Mouse (Mus musculus): ENCODE measurements around the gene Aldh1l1. TPM values are rescaled to one million over a fixed set of nuclear protein-coding genes. Genes with fewer than 3 reads are reported as not detected.

The Aldh1l1 gene
- polyA plus RNA-seq (2015; fragmentation: Nextera tagmentation; extraction: Ambion mirVana), result 89.0 and 101 TPM in 2 replicates

DNA sequence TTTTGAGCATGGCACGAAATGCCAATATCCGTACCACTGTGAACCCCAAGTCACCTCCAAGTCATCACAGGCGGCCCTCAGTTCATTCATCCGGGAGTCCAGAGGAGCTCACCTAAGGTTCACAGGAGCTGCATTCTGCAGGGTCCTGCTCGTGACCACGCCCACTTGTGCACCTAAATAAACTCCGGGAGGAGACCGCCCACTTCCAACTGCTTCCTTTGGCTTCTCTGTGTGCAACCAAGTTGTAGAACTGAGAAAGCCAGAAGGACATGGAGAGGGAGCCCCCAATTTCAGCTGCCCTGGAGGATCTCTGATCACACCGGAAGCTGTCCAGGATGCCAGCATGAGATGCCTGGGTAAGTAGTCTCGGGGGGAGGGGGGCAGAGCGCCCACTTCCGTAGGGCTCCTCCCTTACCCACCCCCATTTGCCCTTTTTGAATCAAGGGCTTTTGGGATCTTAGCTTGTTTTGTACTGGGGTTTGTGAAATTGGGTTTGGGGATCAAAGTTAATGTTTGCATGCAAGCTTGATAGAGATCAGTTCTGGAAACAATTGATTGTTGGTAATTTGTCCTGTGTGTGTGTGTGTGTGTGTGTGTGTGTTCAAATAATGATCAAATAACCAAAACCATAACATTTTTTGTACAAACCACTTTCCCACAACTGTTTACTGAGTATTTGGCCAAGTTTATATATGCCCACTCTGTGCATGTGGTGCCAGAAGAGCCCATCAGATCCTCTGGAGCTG lies at the start of gene Aldh1l1:
Gene Aldh1l1, plus strand, starts transcription at position 252 of the 746 bp plus-strand sequence.
- H3K4me3 ChIP-seq (ENCODE audit: low read length), result no peak within 1 kb of the TSS
- 84% methylated on average over 12 of the region's 12 CpGs for WGBS
- ATAC-seq, result no peak
- H3K36me3 ChIP-seq (ENCODE audit: control insufficient read depth, insufficient read depth, low read length), result no peaks in the 10 kb centered on the region
- no peak within 1 kb of the TSS for H3K27ac ChIP-seq (ENCODE audit: low read depth, low read length)
- H3K9me3 ChIP-seq (ENCODE audit: control insufficient read depth, low read length), result no peaks in the 10 kb centered on the region
- H3K27me3 ChIP-seq (replicated peaks; ENCODE audit: control insufficient read depth, insufficient read depth, low read length), result no peaks in the 10 kb centered on the region
- H3K4me1 ChIP-seq (ENCODE audit: control insufficient read depth, insufficient read depth, low read depth, low read length), result peaks cover 6% of the 10 kb centered on the region
- H3K4me2 ChIP-seq (ENCODE audit: low read length), result no peak within 1 kb of the TSS
- no peak within 1 kb of the TSS for H3K9ac ChIP-seq (ENCODE audit: low read depth, low read length)

DNA sequence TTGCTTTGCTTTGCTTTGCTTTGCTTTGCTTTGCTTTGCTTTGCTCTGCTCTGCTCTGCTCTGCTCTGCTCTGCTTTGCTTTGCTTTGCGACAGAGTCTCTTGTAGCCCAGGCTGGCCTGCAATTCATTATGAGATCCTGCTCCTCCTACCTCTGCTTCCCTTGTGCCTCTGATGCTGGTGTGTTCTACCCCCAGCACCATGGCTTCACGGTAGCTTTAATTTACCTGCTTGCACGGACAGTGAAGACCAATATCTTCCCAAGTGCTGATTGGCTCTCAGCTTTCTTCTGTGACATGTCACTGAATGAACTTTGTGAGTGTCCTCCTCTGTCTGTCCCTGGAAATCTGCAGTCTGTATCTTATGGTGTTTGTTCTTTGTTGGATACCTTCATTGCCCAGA lies 49.2 kb upstream of the Aldh1l1 start:
- Histone ChIP-seq H3K4me2 (ENCODE audit: low read length) (no peak overlapping the region), H3K4me3 (ENCODE audit: low read length) (no peak overlapping the region), H3K36me3 (ENCODE audit: control insufficient read depth, insufficient read depth, low read length) (no peaks in the 10 kb centered on the region), H3K9ac (ENCODE audit: low read depth, low read length) (no peak overlapping the region), H3K9me3 (ENCODE audit: control insufficient read depth, low read length) (0 out of 2 replicates have a peak, but pooled peaks cover 4% of the 10 kb centered on the region), H3K27ac (ENCODE audit: low read depth, low read length) (no peak overlapping the region), H3K4me1 (ENCODE audit: control insufficient read depth, insufficient read depth, low read depth, low read length) (no peaks in the 10 kb centered on the region), H3K27me3 (replicated peaks; ENCODE audit: control insufficient read depth, insufficient read depth, low read length) (no peaks in the 10 kb centered on the region)
- 96% methylated on average over 3 of the region's 3 CpGs for WGBS
- ATAC-seq, result no peak

DNA sequence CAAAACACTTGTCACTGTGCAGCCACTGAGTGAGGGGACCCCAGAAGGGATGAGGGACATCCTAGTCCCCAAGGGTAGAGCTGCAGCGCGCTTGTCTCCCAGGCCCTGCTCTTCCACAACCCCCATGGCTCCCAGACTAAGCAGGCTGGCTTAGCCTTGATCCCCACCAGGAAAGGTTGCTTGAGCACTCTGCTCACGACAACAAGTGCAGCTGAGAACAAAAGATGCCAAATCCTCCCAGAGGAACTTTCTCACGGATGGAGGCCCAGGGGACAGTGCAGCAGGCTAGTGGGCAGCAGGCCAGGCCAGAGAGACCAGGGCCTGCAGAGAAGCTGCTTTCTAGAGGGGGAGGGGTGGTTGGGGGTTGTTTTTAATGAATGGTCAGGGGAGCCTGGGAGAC lies 39.3 kb upstream of the Aldh1l1 start:
- WGBS, result 17% methylated on average over 4 of the region's 4 CpGs
- ATAC-seq, result peak; percentile 94
- Histone ChIP-seq H3K4me2 (ENCODE audit: low read length) (no peak overlapping the region), H3K4me3 (ENCODE audit: low read length) (no peak overlapping the region), H3K9me3 (ENCODE audit: control insufficient read depth, low read length) (no peaks in the 10 kb centered on the region), H3K36me3 (ENCODE audit: control insufficient read depth, insufficient read depth, low read length) (no peaks in the 10 kb centered on the region), H3K27me3 (replicated peaks; ENCODE audit: control insufficient read depth, insufficient read depth, low read length) (no peaks in the 10 kb centered on the region), H3K4me1 (ENCODE audit: control insufficient read depth, insufficient read depth, low read depth, low read length) (peaks cover 4% of the 10 kb centered on the region; the same call in 1 of the 2 replicates), H3K27ac (ENCODE audit: low read depth, low read length) (peak overlapping the region; percentile 68), H3K9ac (ENCODE audit: low read depth, low read length) (no peak overlapping the region; the same call in 1 of the 2 replicates)

DNA sequence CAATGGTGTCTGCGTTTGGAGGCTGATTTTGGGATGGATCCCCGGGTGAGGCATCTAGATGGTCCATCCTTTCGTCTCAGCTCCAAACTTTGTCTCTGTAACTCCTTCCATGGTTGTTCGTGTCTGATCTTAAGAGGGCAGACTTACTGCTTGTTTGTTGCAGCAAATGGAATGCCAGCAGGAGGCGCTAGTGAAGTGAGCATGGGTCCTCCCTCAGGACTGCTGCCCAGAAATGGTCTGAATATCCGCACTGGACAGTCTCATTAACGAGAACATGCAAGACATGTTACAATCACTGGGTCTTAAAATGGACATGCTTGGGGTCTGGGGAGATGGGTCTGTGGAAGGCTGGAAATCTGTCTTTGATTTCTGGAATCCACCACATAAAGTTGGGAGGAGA lies 36.0 kb upstream of the Aldh1l1 start:
- Histone ChIP-seq H3K9me3 (ENCODE audit: control insufficient read depth, low read length) (no peaks in the 10 kb centered on the region), H3K27me3 (replicated peaks; ENCODE audit: control insufficient read depth, insufficient read depth, low read length) (no peaks in the 10 kb centered on the region), H3K36me3 (ENCODE audit: control insufficient read depth, insufficient read depth, low read length) (no peaks in the 10 kb centered on the region), H3K4me2 (ENCODE audit: low read length) (no peak overlapping the region), H3K27ac (ENCODE audit: low read depth, low read length) (no peak overlapping the region), H3K9ac (ENCODE audit: low read depth, low read length) (no peak overlapping the region), H3K4me3 (ENCODE audit: low read length) (no peak overlapping the region), H3K4me1 (ENCODE audit: control insufficient read depth, insufficient read depth, low read depth, low read length) (peaks cover 4% of the 10 kb centered on the region; the same call in 1 of the 2 replicates)
- no peak for ATAC-seq
- 33% methylated on average over 7 of the region's 7 CpGs for WGBS

DNA sequence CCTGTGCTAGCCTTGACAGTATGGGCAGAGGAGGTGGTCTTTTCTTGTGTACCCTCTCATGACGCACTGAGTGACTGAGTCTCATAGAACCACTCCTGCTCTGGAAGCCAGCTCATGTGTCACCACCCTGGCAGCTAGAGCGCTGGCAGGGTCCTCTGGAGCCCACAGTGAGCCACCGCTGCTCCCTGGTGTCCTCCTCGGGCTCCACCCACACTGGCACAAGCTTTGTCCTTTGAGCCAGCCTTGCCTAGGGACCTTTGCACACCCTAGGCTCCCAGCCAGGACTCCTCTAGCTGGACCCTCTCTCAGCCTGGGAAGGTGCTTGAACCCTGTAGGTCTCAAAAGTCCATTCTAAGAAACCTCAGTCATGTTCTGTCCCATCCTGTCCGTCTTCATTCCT lies 35.5 kb upstream of the Aldh1l1 start:
- 64% methylated on average over 5 of the region's 5 CpGs for WGBS
- Histone ChIP-seq H3K9ac (ENCODE audit: low read depth, low read length) (no peak overlapping the region), H3K9me3 (ENCODE audit: control insufficient read depth, low read length) (no peaks in the 10 kb centered on the region), H3K27ac (ENCODE audit: low read depth, low read length) (no peak overlapping the region), H3K36me3 (ENCODE audit: control insufficient read depth, insufficient read depth, low read length) (no peaks in the 10 kb centered on the region), H3K4me1 (ENCODE audit: control insufficient read depth, insufficient read depth, low read depth, low read length) (peaks cover 4% of the 10 kb centered on the region; the same call in 1 of the 2 replicates), H3K4me3 (ENCODE audit: low read length) (no peak overlapping the region), H3K27me3 (replicated peaks; ENCODE audit: control insufficient read depth, insufficient read depth, low read length) (no peaks in the 10 kb centered on the region), H3K4me2 (ENCODE audit: low read length) (no peak overlapping the region)
- peak; percentile 83 for ATAC-seq

DNA sequence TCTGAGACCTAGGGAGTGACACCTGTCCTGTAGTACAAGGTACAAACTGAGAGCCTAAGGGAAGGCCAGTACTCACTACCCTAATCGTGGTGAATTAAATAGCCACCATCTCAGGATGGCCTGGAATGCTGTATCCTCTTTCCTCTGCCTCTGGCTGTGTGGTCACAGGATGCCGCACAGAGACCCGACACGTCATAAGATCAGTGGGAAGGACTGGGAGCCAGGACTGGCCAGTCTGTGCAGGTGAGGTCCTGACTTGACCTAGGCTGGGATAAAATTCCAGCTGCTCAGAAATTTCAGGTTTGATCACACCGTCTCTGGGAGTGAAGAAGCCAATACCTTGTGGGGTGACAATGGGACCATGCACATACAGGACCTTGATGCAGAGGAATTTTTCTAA lies 34.7 kb upstream of the Aldh1l1 start:
- H3K4me2 ChIP-seq (ENCODE audit: low read length), result no peak overlapping the region
- no peaks in the 10 kb centered on the region for H3K9me3 ChIP-seq (ENCODE audit: control insufficient read depth, low read length)
- H3K9ac ChIP-seq (ENCODE audit: low read depth, low read length), result no peak overlapping the region
- 91% methylated on average over 5 of the region's 5 CpGs for WGBS
- H3K27ac ChIP-seq (ENCODE audit: low read depth, low read length), result no peak overlapping the region
- peaks cover 4% of the 10 kb centered on the region; the same call in 1 of the 2 replicates for H3K4me1 ChIP-seq (ENCODE audit: control insufficient read depth, insufficient read depth, low read depth, low read length)
- H3K36me3 ChIP-seq (ENCODE audit: control insufficient read depth, insufficient read depth, low read length), result no peaks in the 10 kb centered on the region
- no peaks in the 10 kb centered on the region for H3K27me3 ChIP-seq (replicated peaks; ENCODE audit: control insufficient read depth, insufficient read depth, low read length)
- no peak for ATAC-seq
- H3K4me3 ChIP-seq (ENCODE audit: low read length), result no peak overlapping the region

DNA sequence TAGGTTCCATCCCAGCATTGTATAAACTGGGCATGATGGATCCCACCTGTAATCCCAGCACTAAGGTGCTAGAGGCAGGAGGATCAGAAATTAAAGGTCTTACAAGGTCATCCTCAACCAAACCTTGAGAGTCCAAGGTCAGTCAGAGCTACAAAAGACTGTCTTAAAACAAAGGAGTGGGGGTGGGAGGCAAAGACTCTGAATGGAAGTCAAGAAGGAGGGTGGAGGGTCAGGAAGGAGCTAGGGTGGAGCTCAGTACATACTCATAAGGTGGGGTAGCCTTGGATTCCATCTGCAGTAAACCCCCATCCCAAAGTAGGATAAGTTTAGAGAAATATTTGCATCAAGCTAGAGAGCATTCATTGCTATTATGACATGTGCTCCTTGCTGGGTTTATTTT lies 33.6 kb upstream of the Aldh1l1 start:
- Histone ChIP-seq H3K36me3 (ENCODE audit: control insufficient read depth, insufficient read depth, low read length) (no peaks in the 10 kb centered on the region), H3K9me3 (ENCODE audit: control insufficient read depth, low read length) (no peaks in the 10 kb centered on the region), H3K9ac (ENCODE audit: low read depth, low read length) (no peak overlapping the region), H3K4me2 (ENCODE audit: low read length) (no peak overlapping the region), H3K4me3 (ENCODE audit: low read length) (no peak overlapping the region), H3K4me1 (ENCODE audit: control insufficient read depth, insufficient read depth, low read depth, low read length) (no peaks in the 10 kb centered on the region), H3K27ac (ENCODE audit: low read depth, low read length) (no peak overlapping the region), H3K27me3 (replicated peaks; ENCODE audit: control insufficient read depth, insufficient read depth, low read length) (no peaks in the 10 kb centered on the region)
- ATAC-seq, result no peak

DNA sequence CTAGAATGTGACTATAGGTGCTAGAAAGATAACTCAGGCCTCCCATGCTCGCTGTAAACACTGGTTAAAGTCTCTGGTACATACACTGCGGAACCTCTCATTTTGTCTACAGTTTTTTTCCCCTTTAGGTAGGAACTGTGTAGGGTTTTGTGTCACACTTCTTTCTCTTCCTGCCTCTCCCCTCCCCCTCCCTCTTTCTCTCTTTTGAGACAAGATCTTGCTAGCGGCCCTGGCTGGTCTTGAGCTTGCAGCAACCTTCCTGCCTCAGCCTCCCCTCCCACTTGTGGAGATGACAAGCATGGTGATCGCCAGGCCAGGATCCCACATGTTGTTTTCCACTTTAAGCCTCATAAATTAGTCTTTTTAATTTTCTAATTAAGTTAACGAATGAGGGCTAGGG lies 32.5 kb upstream of the Aldh1l1 start:
- Histone ChIP-seq H3K36me3 (ENCODE audit: control insufficient read depth, insufficient read depth, low read length) (no peaks in the 10 kb centered on the region), H3K4me2 (ENCODE audit: low read length) (no peak overlapping the region), H3K27ac (ENCODE audit: low read depth, low read length) (no peak overlapping the region), H3K9me3 (ENCODE audit: control insufficient read depth, low read length) (no peaks in the 10 kb centered on the region), H3K9ac (ENCODE audit: low read depth, low read length) (no peak overlapping the region), H3K4me3 (ENCODE audit: low read length) (no peak overlapping the region), H3K4me1 (ENCODE audit: control insufficient read depth, insufficient read depth, low read depth, low read length) (no peaks in the 10 kb centered on the region), H3K27me3 (replicated peaks; ENCODE audit: control insufficient read depth, insufficient read depth, low read length) (no peaks in the 10 kb centered on the region)
- ATAC-seq, result no peak
- 91% methylated on average over 5 of the region's 5 CpGs for WGBS

DNA sequence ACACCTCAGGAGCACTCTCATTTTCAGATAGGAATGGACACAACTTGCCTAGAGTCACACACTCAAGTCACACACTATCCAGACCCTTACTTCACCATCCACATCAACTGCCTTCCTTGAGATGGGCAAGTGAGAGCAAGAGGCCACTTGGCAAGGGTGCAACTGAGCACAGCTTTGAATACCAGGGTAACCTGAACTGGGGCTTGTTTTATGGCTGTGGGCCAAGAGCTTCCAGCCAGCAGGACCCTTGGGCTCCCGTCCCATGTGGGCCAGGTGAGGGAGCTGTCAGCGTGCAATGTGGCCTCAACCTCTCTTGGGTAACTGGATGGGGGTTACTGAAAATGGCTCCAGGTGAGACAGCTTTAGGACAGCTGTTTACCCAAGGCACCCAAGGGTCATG lies 28.8 kb upstream of the Aldh1l1 start:
- no peak overlapping the region for H3K27ac ChIP-seq (ENCODE audit: low read depth, low read length)
- H3K4me2 ChIP-seq (ENCODE audit: low read length), result no peak overlapping the region
- H3K27me3 ChIP-seq (replicated peaks; ENCODE audit: control insufficient read depth, insufficient read depth, low read length), result 0 out of 2 replicates have a peak, but pooled peaks cover 7% of the 10 kb centered on the region
- no peaks in the 10 kb centered on the region for H3K36me3 ChIP-seq (ENCODE audit: control insufficient read depth, insufficient read depth, low read length)
- H3K4me3 ChIP-seq (ENCODE audit: low read length), result no peak overlapping the region
- H3K9me3 ChIP-seq (ENCODE audit: control insufficient read depth, low read length), result no peaks in the 10 kb centered on the region
- H3K4me1 ChIP-seq (ENCODE audit: control insufficient read depth, insufficient read depth, low read depth, low read length), result peaks cover 4% of the 10 kb centered on the region; the same call in 1 of the 2 replicates
- ATAC-seq, result no peak
- WGBS, result 75% methylated on average over 2 of the region's 2 CpGs
- H3K9ac ChIP-seq (ENCODE audit: low read depth, low read length), result no peak overlapping the region
